Mouse (Mus musculus) G1E (cell line): ENCODE results near the gene Dapp1. TPM values are rescaled to one million over a fixed set of nuclear protein-coding genes. Genes with fewer than 3 reads are reported as not detected.

Source experiments
- ATAC-seq: 2 replicates; pipeline ENCODE4 v1.8.0; 2016; ENCODE audit warnings: mild to moderate bottlenecking; ENCODE audit not compliant: insufficient number of reproducible peaks, poor library complexity, low FRiP score, severe bottlenecking; ENCODE audit errors: extremely low read depth
- DNase-seq: peaks from one replicate; pipeline ENCODE4 v3.0.0; 2012; ENCODE audit warnings: low spot score
- H3K27me3 ChIP-seq: 2 replicates; pipeline ENCODE4 v1.6.1; 2012; ENCODE audit warnings: mild to moderate bottlenecking, low read length, inconsistent platforms; ENCODE audit not compliant: insufficient read depth
- H3K36me3 ChIP-seq: replicated peaks from 2 replicates; pipeline ENCODE3; 2012; ENCODE audit warnings: mild to moderate bottlenecking, inconsistent platforms
- H3K4me1 ChIP-seq: 2 replicates; pipeline ENCODE4 v1.6.1; 2012; ENCODE audit warnings: low read depth, low read length, inconsistent platforms, mixed read lengths; ENCODE audit not compliant: insufficient read depth
- H3K4me3 ChIP-seq: 2 replicates; pipeline ENCODE4 v1.5.1; 2012; ENCODE audit warnings: low read depth, mild to moderate bottlenecking, inconsistent platforms, low read length, moderate library complexity, mixed read lengths
- H3K9me3 ChIP-seq: replicated peaks from 2 replicates; pipeline ENCODE4 v1.6.1; 2012; ENCODE audit warnings: inconsistent platforms
- CTCF ChIP-seq: IDR thresholded peaks from 2 replicates; pipeline ENCODE4 v1.5.1; 2012; ENCODE audit warnings: low read depth, low read length, inconsistent platforms, mixed read lengths
- GATA1 ChIP-seq: IDR thresholded peaks from 2 replicates; pipeline ENCODE4 v1.6.1; 2012; ENCODE audit warnings: borderline replicate concordance, low read length, inconsistent platforms, mixed read lengths
- GATA2 ChIP-seq: IDR thresholded peaks from 2 replicates; pipeline ENCODE4 v1.6.1; 2012; ENCODE audit warnings: low read depth, low read length, inconsistent platforms, borderline replicate concordance
- POLR2AphosphoS5 ChIP-seq: IDR thresholded peaks from 2 replicates; pipeline ENCODE4 v1.6.1; 2012; ENCODE audit warnings: low read depth, low read length, inconsistent platforms; ENCODE audit not compliant: insufficient replicate concordance
- TAL1 ChIP-seq: conservative IDR thresholded peaks from 2 replicates; pipeline ENCODE4 v1.6.1; 2012; ENCODE audit warnings: low read depth, low read length, inconsistent platforms, mixed read lengths
- polyA plus RNA-seq: library from polyadenylated mRNA; stranded (reverse); fragments of >175 nt; gene quantifications from 2 replicates; pipeline ENCODE4 v1.2.3, GENCODE M21; 2012
- total RNA-seq, 2 experiments: library from RNA; stranded (forward) in 1 of 2; stranded (reverse) in 1 of 2; fragments of 200-1000 nt in 1 of 2; fragments of >200 nt in 1 of 2; fragmentation: Nextera tagmentation in 1 of 2; gene quantifications; 2 replicates each; pipeline ENCODE4 v1.2.3; 2014 to 2017

Gene Dapp1
- total and polyA plus RNA-seq, 3 experiments: 37.2 to 441 (median 301) TPM

- Histone ChIP-seq H3K4me1 (peaks cover 94% of the 10 kb centered on the region), H3K4me3 (no peak overlapping the region), H3K9me3 (no peaks in the 10 kb centered on the region), H3K36me3 (peaks cover 83% of the 10 kb centered on the region), H3K27me3 (no peaks in the 10 kb centered on the region)
- DNase-seq: no peak
- TF ChIP-seq POLR2AphosphoS5 (no peak), TAL1 (no peak), GATA1 (no peak), GATA2 (no peak), CTCF (no peak)
- ATAC-seq: no peak
Measured at GRCm38 (mm10) chr3:137946827-137947226, 34.5 kb downstream of the Dapp1 start.

- Histone ChIP-seq H3K27me3 (no peaks in the 10 kb centered on the region), H3K4me1 (peaks cover 86% of the 10 kb centered on the region), H3K4me3 (no peak overlapping the region), H3K36me3 (peaks cover 77% of the 10 kb centered on the region), H3K9me3 (no peaks in the 10 kb centered on the region)
- DNase-seq (peak; percentile 23), ATAC-seq (peak; percentile 67)
- TF ChIP-seq GATA1 (no peak), POLR2AphosphoS5 (no peak), TAL1 (peak; percentile 83), CTCF (no peak), GATA2 (no peak)
Measured at GRCm38 (mm10) chr3:137943737-137944154, 37.6 kb downstream of the Dapp1 start.

- TF ChIP-seq TAL1: no peak
- no peak for TF ChIP-seq CTCF
- TF ChIP-seq GATA1: no peak
- TF ChIP-seq POLR2AphosphoS5: no peak
- no peak for TF ChIP-seq GATA2
- H3K4me3 ChIP-seq: no peak overlapping the region
- no peak for ATAC-seq
- H3K27me3 ChIP-seq: no peaks in the 10 kb centered on the region
- no peaks in the 10 kb centered on the region for H3K9me3 ChIP-seq
- H3K36me3 ChIP-seq: peaks cover 79% of the 10 kb centered on the region
- H3K4me1 ChIP-seq: peaks cover 84% of the 10 kb centered on the region
- DNase-seq: no peak
Measured at GRCm38 (mm10) chr3:137942098-137942622, 39.2 kb downstream of the Dapp1 start.

GRCm38 (mm10) chr3:137941555-137941954 is 39.8 kb downstream of the Dapp1 start:
- Histone ChIP-seq H3K27me3 (no peaks in the 10 kb centered on the region), H3K4me3 (no peak overlapping the region), H3K36me3 (peaks cover 79% of the 10 kb centered on the region), H3K9me3 (no peaks in the 10 kb centered on the region), H3K4me1 (peaks cover 83% of the 10 kb centered on the region)
- TF ChIP-seq CTCF: no peak
- ATAC-seq (no peak), DNase-seq (no peak)

GRCm38 (mm10) chr3:137940757-137941156 is 40.6 kb downstream of the Dapp1 start:
- H3K27me3 ChIP-seq: no peaks in the 10 kb centered on the region
- no peak for DNase-seq
- peaks cover 79% of the 10 kb centered on the region for H3K36me3 ChIP-seq
- no peaks in the 10 kb centered on the region for H3K9me3 ChIP-seq
- H3K4me1 ChIP-seq: peaks cover 82% of the 10 kb centered on the region
- TF ChIP-seq POLR2AphosphoS5: no peak
- no peak for TF ChIP-seq CTCF
- TF ChIP-seq GATA2: no peak
- TF ChIP-seq TAL1: peak; percentile 49
- H3K4me3 ChIP-seq: no peak overlapping the region
- ATAC-seq: peak; percentile 57

GRCm38 (mm10) chr3:137938608-137939007 is 42.7 kb downstream of the Dapp1 start:
- no peak overlapping the region for H3K4me3 ChIP-seq
- H3K36me3 ChIP-seq: peaks cover 82% of the 10 kb centered on the region
- no peaks in the 10 kb centered on the region for H3K9me3 ChIP-seq
- ATAC-seq (no peak), DNase-seq (no peak)
- no peaks in the 10 kb centered on the region for H3K27me3 ChIP-seq
- peaks cover 78% of the 10 kb centered on the region for H3K4me1 ChIP-seq
- TF ChIP-seq CTCF: no peak
- no peak for TF ChIP-seq POLR2AphosphoS5
- TF ChIP-seq GATA1: no peak
- TF ChIP-seq TAL1: no peak
- no peak for TF ChIP-seq GATA2
